Mouse (Mus musculus): ENCODE results near the gene Cacng8.

DNA sequence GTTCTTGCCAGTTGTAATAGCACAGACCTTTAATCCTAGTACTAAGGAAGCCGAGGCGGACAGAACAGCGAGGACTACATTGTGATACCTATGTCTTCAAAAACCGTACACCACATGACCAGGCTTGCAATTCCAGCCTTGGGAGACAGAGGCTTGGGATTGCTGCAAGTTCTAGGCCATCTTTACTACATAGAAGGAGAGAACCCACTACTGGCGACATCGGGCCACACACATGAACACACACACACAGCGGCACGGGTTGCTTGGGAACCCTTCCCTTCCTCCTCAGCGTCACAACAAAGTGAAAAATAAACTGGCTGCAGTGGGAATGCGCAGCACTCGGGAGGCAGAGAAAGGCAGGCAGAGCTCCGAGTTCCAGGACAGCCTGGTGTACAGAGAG is 22.2 kb upstream of the Cacng8 start:
- TF ChIP-seq POLR2A (IDR thresholded peaks at IDR 0.05; ENCODE audit: low read depth, low read length) (no peak), CTCF (IDR thresholded peaks at IDR 0.05; ENCODE audit: extremely low read depth, insufficient read depth, insufficient read length, insufficient replicate concordance) (no peak)
